Mouse (Mus musculus) heart, adult 2 months (tissue): ENCODE data around the gene Gpx3.

ENCODE experiments used
- CTCF ChIP-seq: fragments of 200-600 bp; IDR thresholded peaks from 2 replicates; pipeline ENCODE4 v1.8.1; 2022; ENCODE audit warnings: antibody characterized with exemption, mild to moderate bottlenecking, moderate library complexity
- EP300 ChIP-seq: fragments of 200-500 bp; IDR thresholded peaks from 2 replicates; pipeline ENCODE4 v1.6.1; 2011; ENCODE audit warnings: low read depth, low read length, control low read depth; ENCODE audit not compliant: insufficient read depth
- POLR2A ChIP-seq: fragments of 200-500 bp; IDR thresholded peaks from 2 replicates; pipeline ENCODE4 v1.6.1; 2011; ENCODE audit warnings: mild to moderate bottlenecking, low read depth, low read length, control low read depth; ENCODE audit not compliant: insufficient read depth

DNA sequence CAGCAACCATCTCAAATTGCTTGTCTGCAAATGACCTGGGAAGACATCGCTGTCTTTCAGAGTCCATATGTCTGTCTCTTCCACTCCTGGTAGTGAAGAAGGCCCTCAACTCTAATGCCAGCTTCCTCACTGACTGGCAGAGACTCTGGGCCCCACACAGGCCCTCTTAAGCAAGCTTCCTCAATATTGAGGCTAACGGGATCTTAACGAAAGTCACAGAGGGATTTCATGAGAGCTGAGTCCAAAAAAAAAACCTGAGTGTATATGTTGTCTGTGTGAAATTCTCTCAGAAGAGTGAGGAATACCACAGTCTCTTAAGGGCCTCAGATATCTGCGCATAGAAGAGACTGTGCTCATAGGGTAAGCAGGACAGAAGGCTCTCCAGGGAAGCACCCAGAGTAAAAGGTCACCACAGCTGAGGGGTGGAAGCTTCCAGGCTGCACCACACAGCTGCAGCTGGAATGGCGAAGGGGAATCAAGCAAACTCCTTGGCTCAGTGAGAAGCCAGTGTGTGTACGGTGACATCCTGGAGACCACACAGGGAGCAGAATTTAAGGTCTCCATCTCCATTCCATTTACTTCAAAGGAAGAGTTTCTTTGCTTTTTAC, 18.8 kb downstream of the Gpx3 start:
- no peak for TF ChIP-seq POLR2A
- no peak for TF ChIP-seq CTCF
- 0 out of 2 replicates have a peak, but pooled peaks have one; percentile 19 for TF ChIP-seq EP300
